Mouse (Mus musculus): ENCODE results near the gene Renbp. TPM values are rescaled to one million over a fixed set of nuclear protein-coding genes. Genes with fewer than 3 reads are reported as not detected.
A peak's percentile ranks its signal among the peaks of the same experiment; 100 is the strongest.

Gene Renbp
- polyA plus RNA-seq (2015; fragmentation: Nextera tagmentation; extraction: Ambion mirVana) = 7.2 and 8.9 TPM in 2 replicates

DNA sequence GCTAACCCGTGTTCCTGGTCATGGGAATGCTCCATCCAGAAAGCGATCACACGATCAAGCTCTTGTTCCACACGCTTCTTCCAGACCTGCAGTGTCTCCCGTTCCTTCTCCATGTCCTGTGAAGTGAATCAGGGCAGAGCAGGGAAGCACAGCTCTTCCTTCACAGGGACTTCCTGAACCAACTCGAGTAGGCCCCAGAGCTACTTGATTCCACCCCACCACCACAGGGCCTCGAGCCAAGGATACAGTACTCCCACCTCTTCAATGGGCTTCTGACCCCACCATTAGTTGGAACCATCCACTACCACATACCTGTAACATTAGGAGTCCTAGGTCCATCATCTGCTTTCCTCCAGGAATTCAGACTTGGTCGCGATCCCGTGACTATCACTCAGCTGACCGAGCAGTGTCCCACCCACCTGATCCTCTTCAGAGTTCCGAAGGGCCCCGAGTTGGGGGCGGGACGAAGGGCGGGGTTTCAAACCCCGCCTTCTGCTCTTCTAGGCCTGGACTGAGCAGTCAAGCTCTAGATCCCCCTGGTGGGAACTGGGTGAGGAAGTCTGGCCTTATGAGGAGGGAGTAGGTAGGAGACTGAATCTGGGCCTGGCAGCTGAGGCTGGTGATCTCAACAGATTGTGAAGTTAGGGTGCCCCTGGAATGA is at the start of gene Renbp:
Gene Renbp, minus strand, starts transcription at position 449 of the 661 bp plus-strand sequence.
- peak; percentile 53; the same call in 1 of the 2 replicates for ATAC-seq
- H3K4me3 ChIP-seq = no peak within 1 kb of the TSS

GRCm38 (mm10) chrX:73977783-73978182 is 47.1 kb upstream of the Renbp start:
- no peaks in the 10 kb centered on the region for H3K36me3 ChIP-seq (ENCODE audit: poor library complexity, severe bottlenecking)
- H3K9me3 ChIP-seq (replicated peaks) = no peaks in the 10 kb centered on the region
- H3K4me2 ChIP-seq = no peak overlapping the region
- no peaks in the 10 kb centered on the region for H3K4me1 ChIP-seq
- no peak overlapping the region for H3K4me3 ChIP-seq
- no peak overlapping the region for H3K9ac ChIP-seq
- H3K27ac ChIP-seq = no peak overlapping the region
- ATAC-seq = no peak
- H3K27me3 ChIP-seq = no peaks in the 10 kb centered on the region
- 56% methylated on average over 1 of the region's 1 CpGs for WGBS

More for the DNA sequence above, at the start of gene Renbp:
- Histone ChIP-seq H3K36me3 (ENCODE audit: poor library complexity, severe bottlenecking) (no peaks in the 10 kb centered on the region), H3K4me1 (no peaks in the 10 kb centered on the region), H3K4me2 (peak within 1 kb of the TSS; percentile 32), H3K27ac (no peak within 1 kb of the TSS), H3K9ac (no peak within 1 kb of the TSS), H3K9me3 (replicated peaks) (no peaks in the 10 kb centered on the region), H3K27me3 (no peaks in the 10 kb centered on the region)
- 39% methylated on average over 17 of the region's 17 CpGs for WGBS

- Histone ChIP-seq H3K4me3 (no peak overlapping the region), H3K36me3 (ENCODE audit: poor library complexity, severe bottlenecking) (no peaks in the 10 kb centered on the region), H3K9ac (no peak overlapping the region), H3K27me3 (no peaks in the 10 kb centered on the region), H3K27ac (no peak overlapping the region), H3K9me3 (replicated peaks) (no peaks in the 10 kb centered on the region), H3K4me2 (no peak overlapping the region), H3K4me1 (no peaks in the 10 kb centered on the region)
- no peak for ATAC-seq
- 93% methylated on average over 2 of the region's 2 CpGs for WGBS
These were observed 45.6 kb upstream of the Renbp start for GRCm38 (mm10) chrX:73976283-73976682.

- H3K27me3 ChIP-seq = no peaks in the 10 kb centered on the region
- no peak overlapping the region for H3K4me3 ChIP-seq
- 0 out of 2 replicates have a peak, but pooled peaks cover 4% of the 10 kb centered on the region for H3K4me1 ChIP-seq
- no peak overlapping the region for H3K4me2 ChIP-seq
- no peak for ATAC-seq
- H3K9me3 ChIP-seq (replicated peaks) = no peaks in the 10 kb centered on the region
- WGBS = 78% methylated on average over 4 of the region's 4 CpGs
- H3K36me3 ChIP-seq (ENCODE audit: poor library complexity, severe bottlenecking) = no peaks in the 10 kb centered on the region
- H3K9ac ChIP-seq = no peak overlapping the region
- H3K27ac ChIP-seq = no peak overlapping the region
These were observed 42.1 kb upstream of the Renbp start for GRCm38 (mm10) chrX:73972774-73973173.

GRCm38 (mm10) chrX:73970781-73971180 is 40.1 kb upstream of the Renbp start:
- H3K27ac ChIP-seq = no peak overlapping the region
- no peak overlapping the region for H3K9ac ChIP-seq
- H3K4me3 ChIP-seq = no peak overlapping the region
- H3K4me1 ChIP-seq = 0 out of 2 replicates have a peak, but pooled peaks cover 4% of the 10 kb centered on the region
- no peaks in the 10 kb centered on the region for H3K27me3 ChIP-seq
- H3K36me3 ChIP-seq (ENCODE audit: poor library complexity, severe bottlenecking) = no peaks in the 10 kb centered on the region
- H3K9me3 ChIP-seq (replicated peaks) = no peaks in the 10 kb centered on the region
- H3K4me2 ChIP-seq = no peak overlapping the region
- no peak for ATAC-seq

DNA sequence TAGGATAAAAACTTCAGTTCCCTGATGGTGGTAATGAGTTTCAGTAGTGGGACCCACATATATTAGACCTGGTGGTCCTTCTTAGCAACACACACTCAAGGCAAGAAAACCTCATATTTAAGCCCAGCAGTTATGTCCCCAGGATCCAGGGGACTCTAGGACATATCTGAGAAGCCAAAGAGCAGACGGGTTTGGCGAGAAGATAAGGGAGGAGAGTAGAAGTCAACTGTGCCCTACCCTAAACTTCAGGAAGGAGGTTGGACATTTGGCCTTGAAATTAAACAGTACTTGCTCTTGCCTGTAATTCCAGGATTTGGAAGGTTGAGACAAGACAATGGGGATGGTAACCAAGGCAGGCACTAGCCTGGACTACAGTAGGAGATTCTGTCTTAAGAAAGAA is 39.1 kb upstream of the Renbp start:
- no peak overlapping the region for H3K27ac ChIP-seq
- 94% methylated on average over 2 of the region's 2 CpGs for WGBS
- H3K4me2 ChIP-seq = no peak overlapping the region
- no peaks in the 10 kb centered on the region for H3K36me3 ChIP-seq (ENCODE audit: poor library complexity, severe bottlenecking)
- no peak for ATAC-seq
- no peaks in the 10 kb centered on the region for H3K9me3 ChIP-seq (replicated peaks)
- H3K27me3 ChIP-seq = no peaks in the 10 kb centered on the region
- no peak overlapping the region for H3K4me3 ChIP-seq
- H3K4me1 ChIP-seq = peaks cover 4% of the 10 kb centered on the region
- no peak overlapping the region for H3K9ac ChIP-seq

DNA sequence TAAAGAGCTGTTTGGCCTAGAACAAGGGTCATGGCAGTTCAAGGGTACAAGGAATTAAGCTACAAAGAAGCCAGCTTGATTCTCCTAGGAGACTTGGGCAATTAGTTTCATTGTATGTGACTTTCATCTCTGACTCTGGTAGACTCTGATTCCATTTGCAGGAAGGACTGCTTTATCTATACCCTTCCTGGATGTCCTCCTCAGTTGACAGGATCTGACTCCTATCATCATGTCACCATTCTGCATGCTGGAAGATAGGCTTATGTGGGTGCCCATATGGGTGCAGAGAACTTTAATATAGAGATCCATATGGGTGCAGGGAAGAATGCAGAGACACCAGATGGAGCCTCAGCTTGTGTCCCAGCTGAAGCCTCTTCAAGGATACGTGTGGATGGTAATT is 38.5 kb upstream of the Renbp start:
- no peak overlapping the region for H3K27ac ChIP-seq
- no peak for ATAC-seq
- WGBS = 96% methylated on average over 1 of the region's 1 CpGs

GRCm38 (mm10) chrX:73967177-73968075 is 36.8 kb upstream of the Renbp start:
- 23% methylated on average over 42 of the region's 60 CpGs for WGBS
- H3K4me2 ChIP-seq = peak overlapping the region; percentile 52
- peak overlapping the region; percentile 77 for H3K4me3 ChIP-seq
- H3K36me3 ChIP-seq (ENCODE audit: poor library complexity, severe bottlenecking) = no peaks in the 10 kb centered on the region
- H3K9me3 ChIP-seq (replicated peaks) = no peaks in the 10 kb centered on the region
- H3K4me1 ChIP-seq = peaks cover 27% of the 10 kb centered on the region
- H3K27ac ChIP-seq = peak overlapping the region; percentile 98
- H3K9ac ChIP-seq = peak overlapping the region; percentile 75
- no peaks in the 10 kb centered on the region for H3K27me3 ChIP-seq
- peak; percentile 87 for ATAC-seq

More for the DNA sequence above, 38.5 kb upstream of the Renbp start:
- Histone ChIP-seq H3K4me1 (peaks cover 10% of the 10 kb centered on the region), H3K27me3 (no peaks in the 10 kb centered on the region), H3K9me3 (replicated peaks) (no peaks in the 10 kb centered on the region), H3K9ac (no peak overlapping the region), H3K36me3 (ENCODE audit: poor library complexity, severe bottlenecking) (no peaks in the 10 kb centered on the region), H3K4me2 (no peak overlapping the region), H3K4me3 (no peak overlapping the region)

DNA sequence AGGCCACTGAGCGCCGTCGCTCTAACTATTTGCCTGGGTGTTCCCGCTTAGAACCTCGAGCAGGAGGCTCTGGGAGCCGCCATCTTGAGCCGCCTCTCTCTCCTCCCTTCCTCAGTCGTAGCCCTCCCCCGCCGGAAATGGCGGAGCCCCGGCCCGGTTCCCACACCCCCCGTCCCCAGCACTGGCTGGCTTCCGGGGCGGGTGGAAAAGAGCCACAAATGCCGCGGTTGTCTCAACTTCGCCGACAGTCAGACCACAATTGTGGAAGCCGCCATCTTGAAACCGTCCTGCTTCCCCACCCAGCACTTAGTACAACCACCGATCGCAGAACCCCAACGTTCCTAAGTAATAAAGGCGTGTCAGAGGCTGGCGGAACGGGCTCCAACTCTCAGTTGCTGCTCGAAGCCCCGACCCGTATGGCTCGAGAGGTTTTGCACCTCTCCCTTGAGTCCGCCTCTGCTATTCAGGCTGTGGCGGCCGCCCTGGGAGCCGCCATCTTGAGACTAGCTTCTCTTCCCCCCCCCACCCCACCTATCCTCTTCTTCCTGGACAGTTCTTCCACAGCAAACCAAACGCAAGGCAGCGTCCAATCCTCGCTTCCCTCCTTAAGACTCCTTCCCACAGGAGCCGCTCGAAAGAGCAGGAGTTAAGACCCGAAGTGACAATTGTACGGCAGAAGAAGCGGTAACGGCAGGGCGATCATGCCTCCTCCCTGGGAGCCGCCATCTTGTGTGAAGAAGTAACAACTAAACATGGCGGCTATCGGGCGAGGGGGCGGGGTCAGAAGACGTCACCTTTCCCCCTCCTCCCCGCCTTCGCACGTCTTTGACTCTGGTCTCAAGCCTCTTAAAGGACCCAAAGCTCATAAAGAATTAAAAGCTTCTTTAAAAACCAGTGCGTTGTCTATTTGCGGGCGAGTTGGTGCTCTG is 35.9 kb upstream of the Renbp start, which contains the start of gene Hcfc1:
Gene Hcfc1, minus strand, starts transcription at position 110 of the 929 bp plus-strand sequence.
- peak within 1 kb of the TSS; percentile 75 for H3K9ac ChIP-seq
- peak; percentile 80 for ATAC-seq
- H3K4me3 ChIP-seq = peak within 1 kb of the TSS; percentile 77
- WGBS = 17% methylated on average over 58 of the region's 58 CpGs
- H3K27ac ChIP-seq = peak within 1 kb of the TSS; percentile 98
- peak within 1 kb of the TSS; percentile 81 for H3K4me2 ChIP-seq
- no peaks in the 10 kb centered on the region for H3K27me3 ChIP-seq
- H3K36me3 ChIP-seq (ENCODE audit: poor library complexity, severe bottlenecking) = no peaks in the 10 kb centered on the region
- no peaks in the 10 kb centered on the region for H3K9me3 ChIP-seq (replicated peaks)
- peaks cover 34% of the 10 kb centered on the region for H3K4me1 ChIP-seq

- Histone ChIP-seq H3K4me3 (peak overlapping the region; percentile 77), H3K27ac (peak overlapping the region; percentile 98), H3K27me3 (no peaks in the 10 kb centered on the region), H3K9ac (peak overlapping the region; percentile 75), H3K9me3 (replicated peaks) (no peaks in the 10 kb centered on the region), H3K4me1 (peaks cover 34% of the 10 kb centered on the region), H3K36me3 (ENCODE audit: poor library complexity, severe bottlenecking) (peaks cover 7% of the 10 kb centered on the region; the same call in 1 of the 2 replicates), H3K4me2 (peak overlapping the region; percentile 81)
- ATAC-seq = no peak
- 25% methylated on average over 20 of the region's 20 CpGs for WGBS
These were observed 34.7 kb upstream of the Renbp start for GRCm38 (mm10) chrX:73965307-73965706.

DNA sequence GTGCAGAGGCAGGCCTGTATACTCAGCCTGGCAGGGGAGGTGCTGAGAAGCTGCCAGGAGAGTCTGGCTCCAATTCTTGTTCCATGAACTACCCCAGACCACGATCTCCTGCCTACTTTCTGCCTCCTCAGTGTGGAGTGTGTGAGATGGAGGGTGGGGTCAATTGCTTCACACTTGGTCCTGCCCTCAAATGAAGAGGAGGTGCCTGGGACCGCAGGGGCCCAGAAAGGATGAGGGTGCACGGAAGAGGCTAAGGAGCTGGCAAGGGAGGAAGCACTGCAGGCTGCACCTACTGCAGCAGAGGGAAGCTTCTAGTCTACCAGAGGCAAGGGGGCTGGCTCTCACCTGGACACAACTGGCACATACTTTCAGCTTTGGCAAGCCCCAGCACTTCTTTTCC is 33.7 kb upstream of the Renbp start:
- peak overlapping the region; percentile 77 for H3K4me3 ChIP-seq
- no peak for ATAC-seq
- peak overlapping the region; percentile 75 for H3K9ac ChIP-seq
- no peaks in the 10 kb centered on the region for H3K9me3 ChIP-seq (replicated peaks)
- no peaks in the 10 kb centered on the region for H3K27me3 ChIP-seq
- no peak overlapping the region for H3K27ac ChIP-seq
- H3K4me2 ChIP-seq = peak overlapping the region; percentile 81
- H3K36me3 ChIP-seq (ENCODE audit: poor library complexity, severe bottlenecking) = peaks cover 16% of the 10 kb centered on the region
- peaks cover 34% of the 10 kb centered on the region for H3K4me1 ChIP-seq
- 51% methylated on average over 3 of the region's 3 CpGs for WGBS

Measured in forebrain, embryonic 13.5 days (tissue).